Mouse (Mus musculus) C2C12 (cell line): Measurements from ENCODE around the gene Ubtf.
A peak's percentile ranks its signal among the peaks of the same experiment; 100 is the strongest.

Experiments used
- CEBPB ChIP-seq: IDR thresholded peaks from one replicate; pipeline ENCODE4 v1.6.1; 2011; ENCODE audit warnings: low read depth, mild to moderate bottlenecking, control low read depth, moderate library complexity
- CTCF ChIP-seq: IDR thresholded peaks from one replicate; pipeline ENCODE4 v1.5.1; 2011; ENCODE audit not compliant: control insufficient read depth, insufficient read depth, insufficient read length
- MAX ChIP-seq: IDR thresholded peaks from one replicate; pipeline ENCODE4 v1.6.1; 2011; ENCODE audit warnings: mild to moderate bottlenecking, control low read depth
- MYOD1 ChIP-seq: IDR thresholded peaks from one replicate; pipeline ENCODE4 v1.6.1; 2011; ENCODE audit warnings: low read depth; ENCODE audit not compliant: control insufficient read depth, insufficient read length
- MYOG ChIP-seq: IDR thresholded peaks from one replicate; pipeline ENCODE4 v1.6.1; 2011; ENCODE audit not compliant: control insufficient read depth, insufficient read length; ENCODE audit errors: extremely low read depth
- USF1 ChIP-seq: IDR thresholded peaks from one replicate; pipeline ENCODE4 v1.6.1; 2011; ENCODE audit warnings: low read depth, mild to moderate bottlenecking, control low read depth, moderate library complexity

DNA sequence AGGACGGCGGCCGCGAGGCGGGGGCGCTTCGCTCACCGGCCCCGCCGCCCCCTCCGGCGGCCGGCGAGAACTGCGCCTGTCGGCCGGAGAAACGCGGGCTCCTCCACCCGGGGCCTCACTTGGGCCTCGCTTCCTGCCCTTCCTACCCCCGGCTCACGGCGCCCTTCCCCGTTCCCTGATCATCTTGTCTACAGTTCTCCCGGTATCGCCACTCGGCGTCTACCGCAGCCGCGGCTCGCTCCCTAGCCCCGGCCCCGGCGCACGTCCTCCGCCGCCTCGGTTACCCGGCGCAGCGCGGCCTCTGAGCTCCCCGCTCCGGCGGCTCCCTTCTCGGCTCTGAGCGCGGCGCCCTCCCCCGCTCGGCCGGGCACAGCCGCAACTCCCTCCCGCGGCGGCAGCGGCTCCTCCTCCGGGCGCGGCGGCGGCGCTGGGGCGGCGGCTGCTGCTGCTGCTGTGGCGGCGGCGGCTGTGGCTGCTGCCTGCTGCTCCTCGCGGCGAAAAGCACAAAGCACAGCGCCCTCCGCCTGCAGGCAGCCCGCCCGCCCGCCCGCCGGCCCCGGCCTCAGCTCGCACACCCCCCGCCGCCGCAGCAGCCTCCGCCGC, 2.1 kb downstream of the Ubtf start:
- TF ChIP-seq CTCF = no peak
- peak; percentile 25 for TF ChIP-seq MAX
- no peak for TF ChIP-seq MYOG
- no peak for TF ChIP-seq MYOD1
- TF ChIP-seq CEBPB = no peak
- no peak for TF ChIP-seq USF1
